Mouse (Mus musculus): ENCODE measurements at regions not wholly inside any gene's neighbourhood (a gene's known extent, or its start where the extent isn't known, plus 50 kb on each side); places are given as distances from the start of the nearest gene placed in this dataset.
A peak's percentile ranks its signal among the peaks of the same experiment; 100 is the strongest.

DNA sequence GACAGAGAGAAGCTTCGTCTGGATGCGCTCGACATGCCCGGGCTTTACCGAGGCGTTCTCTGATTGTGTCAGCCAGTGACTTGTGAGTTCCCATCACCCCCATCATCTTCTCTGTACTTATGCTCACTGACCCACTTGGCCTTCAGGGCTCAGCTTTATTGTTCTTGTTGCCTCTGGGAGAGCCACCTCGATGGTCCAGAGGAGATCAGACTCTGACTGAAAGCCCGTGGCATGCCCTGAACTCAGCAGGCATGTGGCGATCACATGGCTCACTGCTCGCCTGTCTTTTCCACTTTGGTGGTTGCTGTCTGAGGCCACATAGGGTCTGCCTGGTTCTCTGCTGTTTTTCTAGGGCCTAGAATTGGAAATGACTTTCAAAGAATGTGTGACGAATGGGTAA, 128.8 kb upstream of the Eif4g2 start:
- 53% methylated on average over 11 of the region's 11 CpGs for WGBS
- Histone ChIP-seq H3K4me2 (ENCODE audit: low read depth, low read length, poor library complexity, severe bottlenecking) (no peak overlapping the region), H3K9me3 (ENCODE audit: low read length) (no peaks in the 10 kb centered on the region), H3K36me3 (ENCODE audit: insufficient read depth, low read length) (no peaks in the 10 kb centered on the region), H3K9ac (replicated peaks; ENCODE audit: low read length, poor library complexity, severe bottlenecking) (no peak overlapping the region), H3K4me1 (ENCODE audit: insufficient read depth, low read length) (0 out of 2 replicates have a peak, but pooled peaks cover 3% of the 10 kb centered on the region), H3K4me3 (ENCODE audit: low read depth, low read length) (no peak overlapping the region), H3K27ac (ENCODE audit: low read depth, low read length) (no peak overlapping the region), H3K27me3 (ENCODE audit: insufficient read depth, low read length) (no peaks in the 10 kb centered on the region)
- no peak for TF ChIP-seq CTCF (IDR thresholded peaks at IDR 0.05)
- ATAC-seq (ENCODE audit: low FRiP score) (no peak), DNase-seq (ENCODE audit: low spot score) (peak; percentile 51)

DNA sequence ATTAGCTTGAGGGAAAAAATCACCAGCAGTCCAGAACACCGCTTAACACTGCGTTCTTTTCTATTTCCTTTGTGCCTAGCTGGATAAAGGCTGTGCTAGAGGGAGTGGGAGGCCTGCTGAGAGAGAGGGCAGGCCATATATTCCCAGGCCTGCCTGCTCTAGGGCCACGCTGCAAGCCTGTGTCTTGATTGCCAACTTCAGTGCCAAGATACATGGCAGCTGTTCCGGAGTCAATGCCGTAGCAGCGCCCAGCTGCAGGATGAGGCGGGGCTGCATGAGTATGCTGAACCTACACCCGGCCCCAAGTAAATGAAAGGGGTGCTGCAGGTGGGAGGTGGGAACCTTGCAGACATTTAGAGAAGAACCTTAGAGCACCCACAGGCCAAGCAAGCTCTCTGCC, 127.5 kb upstream of the Eif4g2 start:
- Histone ChIP-seq H3K4me1 (ENCODE audit: insufficient read depth, low read length) (0 out of 2 replicates have a peak, but pooled peaks cover 3% of the 10 kb centered on the region), H3K36me3 (ENCODE audit: insufficient read depth, low read length) (no peaks in the 10 kb centered on the region), H3K27ac (ENCODE audit: low read depth, low read length) (no peak overlapping the region), H3K4me2 (ENCODE audit: low read depth, low read length, poor library complexity, severe bottlenecking) (no peak overlapping the region), H3K9me3 (ENCODE audit: low read length) (no peaks in the 10 kb centered on the region), H3K9ac (replicated peaks; ENCODE audit: low read length, poor library complexity, severe bottlenecking) (no peak overlapping the region), H3K4me3 (ENCODE audit: low read depth, low read length) (no peak overlapping the region), H3K27me3 (ENCODE audit: insufficient read depth, low read length) (no peaks in the 10 kb centered on the region)
- WGBS, result 83% methylated on average over 8 of the region's 8 CpGs
- no peak for TF ChIP-seq CTCF (IDR thresholded peaks at IDR 0.05)
- ATAC-seq (ENCODE audit: low FRiP score), result no peak
- DNase-seq (ENCODE audit: low spot score), result no peak

DNA sequence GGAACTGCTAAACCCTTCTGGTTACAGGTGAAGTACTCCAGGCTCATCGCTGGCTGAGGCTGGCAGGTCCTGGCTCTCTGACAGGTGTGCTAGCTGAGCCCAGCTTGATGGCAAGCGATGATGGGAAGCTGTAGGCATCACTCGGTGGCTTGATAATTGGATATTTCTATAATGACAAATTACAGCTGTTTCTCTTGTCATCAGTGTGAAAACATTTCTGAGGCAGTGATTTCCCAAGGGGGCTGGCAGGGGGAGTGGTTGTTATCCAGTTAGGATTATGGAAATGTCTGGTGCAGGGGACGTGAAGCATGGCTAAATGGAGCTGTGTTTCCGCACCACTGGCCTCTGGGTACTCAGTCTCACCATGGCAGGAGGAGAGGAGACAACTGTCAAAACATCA, 123.0 kb upstream of the Eif4g2 start:
- no peaks in the 10 kb centered on the region for H3K4me1 ChIP-seq (ENCODE audit: insufficient read depth, low read length)
- no peaks in the 10 kb centered on the region for H3K36me3 ChIP-seq (ENCODE audit: insufficient read depth, low read length)
- H3K27ac ChIP-seq (ENCODE audit: low read depth, low read length), result no peak overlapping the region
- H3K9ac ChIP-seq (replicated peaks; ENCODE audit: low read length, poor library complexity, severe bottlenecking), result no peak overlapping the region
- no peak for TF ChIP-seq CTCF (IDR thresholded peaks at IDR 0.05)
- DNase-seq (ENCODE audit: low spot score) (peak; percentile 69), ATAC-seq (ENCODE audit: low FRiP score) (no peak)
- H3K27me3 ChIP-seq (ENCODE audit: insufficient read depth, low read length), result no peaks in the 10 kb centered on the region
- 41% methylated on average over 5 of the region's 5 CpGs for WGBS
- H3K4me2 ChIP-seq (ENCODE audit: low read depth, low read length, poor library complexity, severe bottlenecking), result no peak overlapping the region
- no peaks in the 10 kb centered on the region for H3K9me3 ChIP-seq (ENCODE audit: low read length)
- no peak overlapping the region for H3K4me3 ChIP-seq (ENCODE audit: low read depth, low read length)

DNA sequence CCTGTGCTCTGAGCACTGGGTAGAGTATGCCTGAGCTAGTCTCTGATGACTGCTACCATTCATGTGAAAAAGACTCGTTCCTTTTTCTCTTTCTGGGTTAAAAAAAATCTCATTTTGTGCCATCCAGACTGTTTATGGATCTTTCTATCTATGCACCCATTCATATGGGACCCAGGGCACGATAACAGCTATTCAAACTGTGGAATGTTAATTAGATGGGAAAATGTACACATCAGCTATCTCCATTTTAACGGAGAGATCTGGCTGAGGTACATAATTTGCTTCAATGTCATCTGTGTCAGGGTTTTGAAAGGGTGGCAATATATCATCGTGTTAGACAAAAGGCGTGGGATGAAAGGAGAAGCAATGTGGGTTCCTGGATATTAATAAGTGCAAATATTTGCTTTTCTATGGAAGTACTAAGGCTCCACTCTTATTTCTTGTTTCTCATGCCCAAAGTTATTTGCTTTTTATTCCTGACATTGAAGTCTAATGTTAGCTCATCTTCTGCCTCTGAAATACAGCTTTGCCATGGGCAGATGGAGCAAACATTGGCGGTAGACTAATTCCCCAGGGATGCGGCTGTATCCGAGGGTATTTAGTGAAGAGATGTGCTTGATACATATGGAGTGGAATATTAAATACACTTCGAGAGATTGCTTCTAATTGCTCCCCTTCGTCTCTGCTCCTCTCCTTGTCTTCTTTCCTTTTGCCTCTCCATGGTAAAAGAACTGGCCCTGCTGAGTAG, 116.0 kb upstream of the Eif4g2 start:
- ATAC-seq (ENCODE audit: low FRiP score) (no peak), DNase-seq (ENCODE audit: low spot score) (no peak)
- Histone ChIP-seq H3K9ac (replicated peaks; ENCODE audit: low read length, poor library complexity, severe bottlenecking) (no peak overlapping the region), H3K4me3 (ENCODE audit: low read depth, low read length) (no peak overlapping the region), H3K36me3 (ENCODE audit: insufficient read depth, low read length) (no peaks in the 10 kb centered on the region), H3K27ac (ENCODE audit: low read depth, low read length) (no peak overlapping the region), H3K9me3 (ENCODE audit: low read length) (no peaks in the 10 kb centered on the region), H3K4me2 (ENCODE audit: low read depth, low read length, poor library complexity, severe bottlenecking) (no peak overlapping the region), H3K27me3 (ENCODE audit: insufficient read depth, low read length) (no peaks in the 10 kb centered on the region), H3K4me1 (ENCODE audit: insufficient read depth, low read length) (no peaks in the 10 kb centered on the region)
- WGBS, result 57% methylated on average over 10 of the region's 10 CpGs
- TF ChIP-seq CTCF (IDR thresholded peaks at IDR 0.05), result no peak

DNA sequence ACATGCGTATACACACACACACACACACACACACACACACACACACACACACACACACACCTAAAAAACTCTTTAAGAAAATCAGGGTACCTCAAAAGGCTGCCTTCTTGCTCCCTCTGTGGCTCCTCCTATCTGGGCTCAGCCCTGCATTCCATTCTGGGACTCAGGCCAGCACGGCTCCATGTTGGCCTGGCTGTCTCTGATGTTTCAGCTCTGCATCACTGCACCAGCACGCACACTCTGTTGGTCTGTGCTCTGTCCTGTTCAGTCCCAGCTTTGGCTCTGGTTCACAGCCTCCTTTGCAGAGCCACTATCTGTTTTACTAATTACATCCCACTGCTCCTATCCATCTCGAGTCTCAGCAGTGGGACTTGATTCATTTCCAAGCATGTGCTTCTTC, 108.8 kb upstream of the Eif4g2 start:
- H3K27ac ChIP-seq (ENCODE audit: low read depth, low read length), result no peak overlapping the region

DNA sequence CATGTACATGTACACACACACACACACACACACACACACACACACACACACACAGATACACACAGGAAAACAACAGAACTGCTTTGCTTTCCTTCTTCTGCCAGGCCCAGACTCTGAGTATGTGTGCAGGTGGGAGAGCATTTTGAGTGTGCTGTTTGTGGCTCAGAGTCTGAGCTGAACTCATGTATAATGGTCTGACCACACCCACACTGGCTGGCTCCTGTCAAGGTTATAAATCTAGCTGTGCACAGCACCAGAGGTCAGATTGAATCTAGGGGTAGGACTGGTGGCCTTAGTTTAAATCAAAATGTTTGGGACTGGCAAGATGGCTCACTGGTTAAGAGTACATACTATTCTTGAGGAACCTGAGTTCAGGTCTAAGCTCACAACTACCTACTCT, 108.4 kb upstream of the Eif4g2 start:
- Histone ChIP-seq H3K9ac (replicated peaks; ENCODE audit: low read length, poor library complexity, severe bottlenecking) (no peak overlapping the region), H3K27me3 (ENCODE audit: insufficient read depth, low read length) (no peaks in the 10 kb centered on the region), H3K4me1 (ENCODE audit: insufficient read depth, low read length) (no peaks in the 10 kb centered on the region), H3K36me3 (ENCODE audit: insufficient read depth, low read length) (no peaks in the 10 kb centered on the region), H3K4me2 (ENCODE audit: low read depth, low read length, poor library complexity, severe bottlenecking) (no peak overlapping the region), H3K4me3 (ENCODE audit: low read depth, low read length) (no peak overlapping the region), H3K9me3 (ENCODE audit: low read length) (no peaks in the 10 kb centered on the region), H3K27ac (ENCODE audit: low read depth, low read length) (no peak overlapping the region)
- TF ChIP-seq CTCF (IDR thresholded peaks at IDR 0.05), result no peak
- DNase-seq (ENCODE audit: low spot score), result no peak
- ATAC-seq (ENCODE audit: low FRiP score), result no peak

More for the DNA sequence above, 108.8 kb upstream of the Eif4g2 start:
- no peak for TF ChIP-seq CTCF (IDR thresholded peaks at IDR 0.05)
- ATAC-seq (ENCODE audit: low FRiP score), result peak; percentile 27; the same call in 1 of the 2 replicates
- H3K4me1 ChIP-seq (ENCODE audit: insufficient read depth, low read length), result no peaks in the 10 kb centered on the region
- H3K9ac ChIP-seq (replicated peaks; ENCODE audit: low read length, poor library complexity, severe bottlenecking), result no peak overlapping the region
- peak; percentile 90 for DNase-seq (ENCODE audit: low spot score)
- 56% methylated on average over 4 of the region's 4 CpGs for whole genome bisulfite sequencing
- no peak overlapping the region for H3K4me2 ChIP-seq (ENCODE audit: low read depth, low read length, poor library complexity, severe bottlenecking)
- H3K36me3 ChIP-seq (ENCODE audit: insufficient read depth, low read length), result no peaks in the 10 kb centered on the region
- H3K4me3 ChIP-seq (ENCODE audit: low read depth, low read length), result no peak overlapping the region
- H3K27me3 ChIP-seq (ENCODE audit: insufficient read depth, low read length), result no peaks in the 10 kb centered on the region
- H3K9me3 ChIP-seq (ENCODE audit: low read length), result no peaks in the 10 kb centered on the region
